Mouse (Mus musculus): ENCODE measurements around the gene Rcor2. TPM values are rescaled to one million over a fixed set of nuclear protein-coding genes. Genes with fewer than 3 reads are reported as not detected.
A peak's percentile ranks its signal among the peaks of the same experiment; 100 is the strongest.

The Rcor2 gene
- polyA plus RNA-seq, 2 experiments from 2014 or later = not detected

DNA sequence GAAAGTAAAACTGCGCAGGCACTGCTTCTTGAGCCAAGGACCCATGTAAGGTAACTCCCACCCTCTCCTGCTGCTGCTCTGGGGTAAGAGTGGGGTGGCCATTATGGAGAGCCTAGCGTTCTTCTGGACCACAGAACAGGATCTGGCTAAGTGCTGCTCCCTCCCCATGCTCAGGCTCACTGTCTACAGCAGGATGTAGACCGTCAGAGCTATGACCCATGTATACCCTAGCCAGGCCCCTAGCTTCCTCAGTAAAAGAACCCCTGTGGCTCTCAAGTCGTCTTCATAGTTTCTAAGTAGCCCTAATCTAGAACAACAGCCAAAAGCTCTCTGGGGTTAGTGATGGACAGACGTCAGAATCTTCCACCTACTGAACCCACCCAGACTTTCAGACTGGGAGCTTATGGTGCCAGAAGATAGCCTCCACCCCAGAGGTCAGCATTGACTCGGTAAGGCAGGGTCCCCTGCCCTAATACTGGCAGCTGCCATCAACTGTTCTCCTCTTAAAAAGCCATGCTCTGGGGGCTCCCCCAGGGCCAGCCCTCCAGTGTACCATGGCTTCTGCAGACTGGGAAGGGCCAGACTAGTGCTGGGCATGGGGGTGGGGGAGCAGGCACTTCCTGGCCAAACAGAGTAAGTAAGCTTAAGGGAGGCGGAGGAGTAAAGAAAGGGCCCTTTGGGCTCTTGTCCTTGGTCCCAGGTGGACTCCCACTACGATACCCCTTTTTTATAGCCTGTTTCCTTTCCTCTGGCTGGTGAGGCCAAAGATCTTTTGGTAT is 27.2 kb downstream of the Rcor2 start:
- ATAC-seq = peak; percentile 63

DNA sequence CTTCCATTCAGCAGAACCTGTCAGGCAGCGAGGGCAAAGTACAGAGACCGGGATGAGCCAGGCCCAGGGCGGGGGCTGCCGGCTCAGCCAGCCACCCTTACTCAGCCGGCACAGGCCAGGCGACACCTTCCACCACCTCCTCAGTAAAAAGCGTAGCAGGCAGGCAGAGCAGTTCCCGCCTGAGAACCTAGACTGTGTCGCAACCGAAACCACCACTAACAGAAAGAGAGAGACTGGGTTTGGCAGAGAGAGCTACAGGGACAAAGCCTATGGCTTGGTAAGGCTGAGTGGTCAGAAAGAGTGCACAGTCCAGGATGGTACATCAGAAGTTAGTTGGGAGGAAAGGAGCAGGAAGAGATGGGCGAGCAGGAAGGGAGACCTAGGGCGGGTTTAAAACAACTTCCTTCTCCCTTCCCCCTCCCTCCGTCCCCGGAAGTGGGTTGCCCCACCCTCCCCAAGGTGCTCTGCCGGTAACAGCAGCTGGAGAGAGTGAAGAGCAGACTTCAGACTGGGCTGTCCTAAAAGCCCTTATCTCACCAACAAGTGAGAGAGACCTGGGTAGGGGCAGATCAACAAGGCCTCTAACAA is 28.0 kb downstream of the Rcor2 start:
- peak; percentile 85 for ATAC-seq

DNA sequence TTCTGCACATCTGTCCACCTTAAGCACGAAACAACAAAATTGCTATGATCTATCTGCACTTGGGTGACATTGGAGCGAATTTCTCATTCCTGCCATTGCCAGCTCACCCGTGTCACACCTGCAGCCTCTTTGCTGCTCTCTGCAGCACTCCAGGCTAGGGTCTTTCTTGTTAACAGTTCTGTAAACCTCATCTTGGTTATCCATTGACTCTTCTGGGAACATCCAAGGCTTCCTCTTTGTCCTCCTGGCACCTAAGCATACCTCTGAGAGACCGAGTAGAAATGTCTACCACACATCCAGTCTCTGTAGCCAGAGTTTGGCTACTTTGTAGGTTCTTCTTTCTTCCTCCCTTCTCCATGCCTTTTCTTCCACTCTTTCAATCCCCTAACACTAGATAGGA is 28.8 kb downstream of the Rcor2 start:
- no peak for ATAC-seq

DNA sequence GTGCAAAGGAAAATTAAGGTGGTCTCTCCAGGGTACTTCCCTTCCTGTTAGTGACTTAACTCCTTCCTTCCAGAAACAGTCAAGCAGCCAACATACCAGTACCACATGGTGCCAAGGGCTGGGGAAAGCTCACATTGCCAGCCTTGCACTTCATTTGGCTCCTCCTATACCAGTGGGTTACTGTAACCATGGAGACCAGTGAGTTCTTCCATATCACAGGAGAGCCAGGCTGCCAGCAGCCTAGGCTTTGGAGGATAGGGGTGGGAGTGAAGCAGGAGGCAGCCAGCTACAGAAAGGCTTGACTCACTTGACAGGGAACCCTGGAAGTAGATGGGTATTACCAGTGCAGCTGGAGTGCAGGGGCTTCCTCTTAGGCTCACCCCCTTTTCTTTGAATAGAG is 31.9 kb downstream of the Rcor2 start:
- no peak for ATAC-seq

DNA sequence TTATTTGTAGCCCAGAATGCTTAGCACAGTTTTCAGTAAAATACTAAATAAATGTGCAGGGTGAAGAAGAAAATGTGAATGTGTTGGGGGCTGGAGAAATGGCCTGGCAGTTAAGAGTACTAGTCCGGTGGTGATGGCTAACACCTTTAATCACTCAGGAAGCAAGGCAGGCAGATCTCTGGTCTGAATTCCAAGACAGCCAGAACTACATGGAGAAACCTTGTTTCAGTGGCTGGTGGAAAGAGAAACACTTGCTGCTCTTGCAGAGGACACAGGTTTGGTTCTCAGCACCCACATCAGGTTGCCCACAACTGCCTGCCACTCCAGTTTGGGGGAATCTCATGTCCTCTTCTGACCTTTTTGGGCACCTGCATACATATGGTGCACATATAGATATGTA is 33.0 kb downstream of the Rcor2 start:
- ATAC-seq = no peak

DNA sequence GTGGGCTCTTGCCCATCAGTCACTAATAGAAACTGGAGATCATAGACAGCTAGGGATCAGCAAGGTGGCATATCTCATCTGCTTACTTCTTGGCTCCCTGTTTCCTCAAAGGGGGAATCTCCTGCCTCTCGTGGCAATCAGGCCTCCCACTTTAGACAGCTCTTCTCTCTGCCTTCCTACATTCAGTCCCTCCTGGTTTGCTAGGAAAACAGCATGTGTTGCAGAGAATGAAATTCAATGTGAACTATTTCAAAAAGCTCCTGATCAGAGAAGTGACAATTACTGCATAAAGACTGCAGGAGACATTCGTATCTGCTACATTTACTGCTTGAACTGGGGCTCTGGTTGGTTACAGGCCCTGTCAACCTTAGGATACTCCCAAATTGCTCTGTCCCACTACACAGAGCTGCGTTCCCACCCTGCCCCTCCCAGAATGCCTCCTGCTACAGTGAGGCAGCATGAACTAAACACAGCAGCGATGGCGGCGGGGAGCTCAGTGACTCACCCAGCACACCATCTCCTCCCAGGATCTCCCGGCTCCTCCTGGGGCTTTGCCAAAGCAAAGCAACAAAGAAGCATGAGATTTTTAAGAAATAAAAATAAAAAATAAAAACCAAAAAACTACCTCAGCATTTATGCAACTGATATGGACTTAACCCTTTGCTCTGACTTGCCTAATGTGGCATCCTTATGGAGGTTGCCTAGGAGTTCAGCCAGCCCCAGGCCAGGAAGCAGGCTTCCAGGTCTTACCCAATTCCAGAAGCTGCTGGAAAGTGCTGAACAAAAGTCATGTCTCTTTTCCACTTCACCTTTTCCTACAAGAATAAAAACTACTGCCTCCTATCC is 34.7 kb downstream of the Rcor2 start:
- ATAC-seq = no peak

DNA sequence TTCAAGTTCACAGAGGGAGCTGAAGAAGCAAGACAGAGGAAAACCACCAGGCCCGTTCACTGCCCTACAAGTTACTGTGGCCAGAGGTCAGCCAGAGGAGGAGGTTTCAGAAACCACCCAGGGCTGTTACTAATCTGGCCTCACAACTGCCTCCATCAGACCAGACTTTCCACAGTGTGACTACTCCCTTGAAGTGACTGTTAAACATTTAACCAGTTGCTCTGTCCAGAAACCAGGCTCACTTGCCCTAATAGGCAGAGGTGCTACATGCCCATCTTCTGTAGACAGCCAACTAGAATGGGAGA is 35.3 kb downstream of the Rcor2 start:
- ATAC-seq = no peak

DNA sequence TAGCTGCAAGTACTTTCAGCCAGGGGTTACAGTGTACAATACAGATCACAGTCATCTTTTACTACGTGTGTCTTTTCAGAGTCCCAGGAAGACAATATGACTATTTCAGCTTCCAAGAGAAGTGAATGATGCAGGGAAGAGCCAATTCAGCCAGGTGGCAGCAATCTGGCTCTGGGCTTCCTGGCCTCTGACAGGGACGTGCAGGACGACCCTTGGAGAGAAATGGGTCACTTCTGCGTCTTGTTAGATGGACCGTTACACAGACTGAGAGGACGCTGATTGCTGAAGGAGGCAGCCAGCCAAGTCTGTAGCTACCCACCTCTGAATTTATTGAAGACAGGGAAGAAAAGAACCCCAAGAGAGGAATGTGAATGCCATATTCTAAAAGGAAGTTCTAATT is 36.7 kb downstream of the Rcor2 start:
- no peak for ATAC-seq

DNA sequence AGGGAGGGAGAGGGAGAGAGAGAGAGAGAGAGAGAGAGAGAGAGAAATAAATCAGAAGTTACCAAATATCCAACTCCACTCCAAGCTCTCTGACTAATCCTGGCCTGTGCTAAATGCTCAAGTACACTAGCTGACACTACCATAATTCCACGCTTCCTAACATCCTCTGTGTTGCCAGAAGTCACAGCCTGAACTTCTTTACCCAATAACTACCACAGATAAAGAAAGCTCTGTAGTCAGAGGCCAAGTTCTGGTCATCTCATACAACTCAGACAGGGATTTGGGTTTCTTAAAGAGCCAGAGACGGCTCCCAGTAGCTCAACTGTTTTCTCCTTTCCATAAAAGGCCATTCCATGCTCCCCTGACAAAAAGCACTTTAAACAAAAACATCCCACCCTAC is 37.7 kb downstream of the Rcor2 start:
- no peak for ATAC-seq

DNA sequence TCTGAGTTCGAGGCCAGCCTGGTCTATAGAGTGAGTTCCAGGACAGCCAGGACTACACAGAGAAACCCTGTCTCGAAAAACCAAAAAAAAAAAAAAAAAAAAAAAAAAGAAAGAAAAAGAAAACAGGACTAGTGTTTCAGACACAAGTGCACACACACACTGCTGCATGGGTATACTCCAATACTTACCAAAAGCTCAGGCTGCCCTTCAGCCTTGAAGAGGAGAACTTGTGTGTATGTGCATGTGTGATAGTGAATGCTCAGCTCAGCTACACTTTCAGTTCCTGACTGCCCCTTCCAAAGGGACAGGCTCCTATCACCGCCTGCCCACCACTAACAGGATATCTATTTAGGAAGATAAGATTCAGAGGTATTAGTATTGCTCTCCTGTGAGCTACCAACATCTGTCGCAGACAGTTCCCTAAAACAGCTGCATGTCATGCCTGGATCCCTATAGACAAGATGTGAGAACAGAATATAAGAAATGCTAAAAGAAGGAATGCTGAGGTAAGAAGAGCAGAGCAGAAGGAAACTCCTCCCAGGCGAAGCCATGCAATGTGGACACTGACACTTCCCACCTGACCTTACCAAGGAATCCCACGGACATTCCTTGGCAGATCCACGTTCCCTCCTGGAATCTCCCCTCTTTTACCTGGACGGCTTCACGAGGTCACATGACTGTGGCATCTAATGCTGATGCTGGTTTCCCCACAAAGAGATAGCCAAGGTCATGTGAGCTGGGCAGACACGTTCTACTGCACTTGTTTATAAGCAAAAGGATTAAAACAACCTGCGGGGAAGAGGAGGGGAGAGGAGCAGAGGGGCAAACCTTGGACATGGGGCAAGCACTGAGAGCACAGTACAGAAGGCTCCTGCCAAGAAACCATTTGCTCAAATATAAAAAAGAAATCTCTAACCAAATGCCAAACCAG is 38.5 kb downstream of the Rcor2 start:
- ATAC-seq = no peak

DNA sequence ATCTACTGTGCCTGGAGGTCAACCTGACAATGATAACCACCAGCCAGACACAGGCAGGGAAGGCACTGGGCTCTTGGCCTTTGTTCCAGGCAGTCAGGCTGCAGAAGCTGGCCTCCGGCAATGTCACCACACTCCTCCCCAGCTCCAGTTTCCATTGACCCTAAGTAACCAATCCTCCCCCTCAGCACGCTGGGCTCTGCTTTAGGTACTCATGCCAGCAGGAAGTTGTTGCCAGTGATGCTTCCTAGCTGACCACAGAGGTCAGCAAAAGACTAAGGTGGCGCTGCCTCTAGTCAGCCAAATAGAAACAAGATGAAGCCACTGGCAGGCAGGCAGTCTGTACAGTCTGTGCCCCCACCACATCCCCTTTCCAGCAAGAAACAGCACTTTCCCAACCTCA is 39.8 kb downstream of the Rcor2 start:
- ATAC-seq = no peak

DNA sequence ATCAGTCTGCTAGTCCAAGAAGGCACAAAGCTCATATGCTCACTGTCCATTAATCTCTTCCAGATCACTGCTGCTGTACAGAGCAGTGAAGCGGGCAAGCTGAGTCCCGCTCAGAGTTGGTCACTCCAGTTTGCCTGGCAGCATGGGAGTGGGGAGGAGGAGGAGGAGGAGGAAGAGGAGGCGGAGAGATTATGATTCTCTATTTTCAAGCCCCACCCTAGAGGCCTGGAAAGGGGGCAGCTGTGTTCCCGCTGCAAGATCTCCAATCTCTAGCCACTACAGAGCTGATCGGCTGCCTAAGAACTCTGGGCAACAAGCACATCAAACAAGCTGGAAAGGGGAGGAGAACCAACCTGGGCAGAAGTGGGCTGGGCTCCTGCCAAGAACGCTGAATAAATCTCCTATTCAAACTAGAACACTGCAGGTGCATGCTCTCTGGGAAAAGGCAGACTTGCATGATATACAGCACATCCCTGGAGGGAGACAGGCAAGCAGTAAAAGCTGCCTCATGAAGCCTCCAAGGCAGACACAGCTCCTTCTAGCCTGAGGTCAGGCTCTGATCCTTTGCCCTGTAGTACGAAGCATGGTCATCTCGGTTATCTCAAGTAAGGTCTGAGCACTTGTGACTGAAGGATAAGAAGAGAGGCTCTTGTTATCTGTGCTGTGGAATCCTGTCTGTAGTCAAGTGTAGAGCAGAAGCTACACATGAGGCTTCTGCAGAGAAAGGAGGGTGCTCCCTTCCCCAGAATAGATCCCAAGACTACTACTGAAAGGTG is 41.1 kb downstream of the Rcor2 start:
- no peak for ATAC-seq

DNA sequence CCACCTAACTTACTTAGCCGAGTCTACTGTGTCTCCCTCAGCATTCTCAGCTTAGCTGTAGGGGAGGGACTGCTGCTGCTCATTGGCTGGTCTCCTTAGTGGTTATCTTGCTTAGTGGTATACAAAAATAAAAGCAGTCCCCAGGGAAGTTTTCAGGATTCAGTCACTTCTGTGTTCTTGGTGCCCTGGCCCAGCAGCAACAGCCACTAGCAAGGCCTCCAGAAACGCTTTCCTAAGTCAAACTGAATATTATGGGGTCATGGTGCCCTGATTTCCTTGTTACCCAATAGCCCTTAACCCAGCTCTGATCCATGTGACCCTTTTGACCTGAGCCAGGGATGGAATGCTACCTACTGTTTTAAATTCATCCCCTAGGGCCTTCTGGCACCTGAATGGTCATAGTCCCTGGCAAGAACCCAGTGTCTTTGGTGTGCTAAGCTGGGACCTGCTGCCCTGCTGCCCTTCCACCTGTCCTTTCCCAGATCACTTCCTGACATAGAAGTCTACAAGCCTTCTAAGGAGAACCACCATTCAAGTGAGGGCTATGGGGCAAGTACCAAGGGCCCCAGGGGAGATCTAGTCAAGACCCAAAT is 42.7 kb downstream of the Rcor2 start:
- ATAC-seq = no peak

DNA sequence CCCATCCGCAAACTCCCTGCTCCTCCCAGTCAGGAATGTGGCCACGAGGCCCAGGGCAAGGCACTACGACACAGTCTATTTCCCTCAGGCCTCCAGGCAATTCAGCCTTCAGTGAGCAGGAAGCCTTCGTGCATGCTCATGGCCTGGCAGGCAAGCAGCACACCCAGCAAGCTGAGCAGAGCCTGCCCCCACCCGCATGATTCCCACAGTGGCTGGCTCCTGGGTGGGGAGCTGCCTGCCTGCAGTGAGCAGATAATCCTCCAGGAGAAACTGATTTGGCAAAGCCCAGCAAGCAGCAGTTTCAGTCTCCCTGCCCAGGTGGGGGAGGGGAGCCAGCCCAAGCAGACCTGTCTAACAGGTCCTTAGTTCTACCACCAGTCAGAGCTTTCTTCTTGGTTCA is 43.6 kb downstream of the Rcor2 start:
- no peak for ATAC-seq

DNA sequence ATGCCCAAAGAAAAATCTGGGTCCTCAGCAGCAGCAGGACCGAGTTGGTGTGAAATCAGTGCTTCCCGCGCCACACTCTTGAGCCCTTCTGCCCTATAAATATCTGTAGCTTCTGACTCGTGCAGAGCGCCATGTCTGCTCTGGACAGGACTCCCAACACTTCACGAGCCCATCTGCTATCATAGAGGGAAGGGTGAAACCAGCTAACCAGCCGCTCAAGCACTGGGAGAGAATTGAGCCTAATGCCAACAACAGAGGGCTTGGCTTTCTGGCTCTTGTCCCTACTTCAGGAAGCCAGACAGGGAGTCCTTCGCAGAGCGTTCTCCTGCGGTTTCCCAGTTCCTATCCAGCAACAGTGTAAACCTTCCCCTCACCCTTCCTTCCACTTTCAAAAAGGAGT is 44.2 kb downstream of the Rcor2 start:
- ATAC-seq = no peak

DNA sequence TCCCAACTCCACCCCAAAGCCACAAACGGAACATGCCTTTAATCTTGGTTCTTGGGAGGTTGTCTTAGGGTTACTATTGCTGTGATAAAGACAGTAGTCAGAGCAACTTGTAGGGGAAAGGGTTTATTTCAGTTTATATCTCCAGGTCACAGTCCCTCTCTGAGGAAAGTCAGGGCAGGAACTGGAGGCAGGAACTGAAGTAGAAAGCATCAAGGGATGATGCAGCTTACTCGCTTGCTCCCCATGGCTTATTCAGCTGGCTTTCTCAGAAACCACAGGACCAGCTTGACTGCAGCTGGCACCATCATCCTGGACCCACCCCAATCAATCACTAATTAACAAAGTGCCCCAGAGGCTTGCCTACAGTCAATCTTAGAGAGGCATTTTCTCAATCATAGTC is 46.5 kb downstream of the Rcor2 start:
- no peak for ATAC-seq

DNA sequence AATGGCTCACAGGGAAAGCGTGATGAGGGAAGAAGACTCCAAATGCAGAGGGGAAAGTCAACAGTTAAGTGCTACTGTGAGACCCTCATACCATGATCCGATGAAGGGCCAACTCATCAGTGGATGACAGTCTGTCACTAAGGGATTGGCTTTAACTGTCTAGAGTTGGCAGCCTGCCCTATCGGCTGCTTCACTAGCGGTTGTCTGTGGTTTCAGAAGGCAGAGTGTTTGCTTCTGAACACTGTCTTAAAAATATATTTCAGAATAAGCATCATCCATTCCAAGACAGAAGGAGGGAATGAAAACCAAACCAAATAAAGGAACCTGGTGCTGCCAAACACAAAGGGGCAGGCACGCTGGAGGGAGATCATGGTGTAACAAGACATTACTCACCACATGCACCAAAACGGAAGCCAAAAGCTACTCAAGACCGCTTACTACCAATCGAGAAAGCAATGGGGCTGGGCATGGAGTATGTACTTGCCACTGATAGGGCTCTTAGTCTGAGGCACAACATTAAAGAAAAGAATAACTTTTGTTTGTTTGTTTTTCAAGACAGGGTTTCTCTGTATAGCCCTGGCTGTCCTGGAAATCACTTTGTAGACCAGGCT is 48.0 kb downstream of the Rcor2 start:
- ATAC-seq = no peak

DNA sequence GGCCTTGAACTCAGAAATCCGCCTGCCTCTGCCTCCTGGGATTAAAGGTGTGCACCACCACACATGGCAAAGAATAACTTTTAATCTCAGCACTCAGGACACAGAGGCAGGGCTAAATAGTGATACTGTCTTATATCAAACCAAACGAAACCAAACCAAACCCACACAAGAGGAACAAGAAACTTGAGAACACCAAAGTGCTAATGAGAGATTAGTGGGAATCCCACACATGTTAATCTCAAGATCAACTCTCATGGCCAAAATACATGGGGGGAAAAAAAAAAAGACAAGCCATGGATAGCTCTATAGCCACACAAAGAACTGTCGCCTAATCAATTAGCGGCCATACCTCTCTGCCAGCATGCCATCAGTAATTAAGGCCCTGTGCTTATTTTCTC is 48.5 kb downstream of the Rcor2 start:
- no peak for ATAC-seq

DNA sequence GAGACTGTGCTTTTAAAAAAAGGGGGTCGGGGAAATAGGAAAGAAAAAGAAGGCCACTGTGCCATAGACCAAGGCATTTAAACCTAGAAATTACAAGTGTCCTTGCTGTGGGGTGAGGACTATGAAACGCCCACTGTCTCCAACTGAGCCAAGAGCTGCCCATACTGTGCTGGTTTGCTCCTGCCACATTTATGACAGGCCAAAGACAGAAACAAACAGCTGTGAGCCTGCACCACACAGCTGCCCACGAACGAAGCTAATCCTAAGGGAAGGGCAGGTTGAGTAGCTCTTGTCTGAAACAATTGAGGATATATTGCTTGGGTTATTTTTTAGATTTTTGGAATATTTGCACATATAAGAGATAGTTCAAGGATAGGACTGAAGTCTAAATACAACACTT is 49.7 kb downstream of the Rcor2 start:
- no peak for ATAC-seq

DNA sequence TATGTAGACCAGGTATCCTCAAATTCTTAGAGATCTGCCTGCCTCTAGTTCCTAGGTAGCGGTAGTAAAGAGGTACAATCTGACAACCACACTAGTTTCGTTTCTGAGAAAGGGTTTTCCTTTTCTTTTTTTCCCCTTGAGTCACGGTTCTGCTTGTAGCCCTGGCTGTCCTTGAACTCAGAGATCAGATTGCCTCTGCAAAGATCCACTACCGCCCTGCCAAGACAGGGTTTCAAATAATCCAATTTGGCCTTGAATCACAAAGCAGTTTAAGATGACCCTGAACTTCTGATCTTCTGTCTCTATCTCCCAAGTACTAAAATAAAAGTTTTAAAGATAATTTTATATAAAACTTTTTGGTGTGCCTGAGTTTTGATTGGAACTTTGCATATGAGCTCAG is 50.6 kb downstream of the Rcor2 start:
- no peak for ATAC-seq

DNA sequence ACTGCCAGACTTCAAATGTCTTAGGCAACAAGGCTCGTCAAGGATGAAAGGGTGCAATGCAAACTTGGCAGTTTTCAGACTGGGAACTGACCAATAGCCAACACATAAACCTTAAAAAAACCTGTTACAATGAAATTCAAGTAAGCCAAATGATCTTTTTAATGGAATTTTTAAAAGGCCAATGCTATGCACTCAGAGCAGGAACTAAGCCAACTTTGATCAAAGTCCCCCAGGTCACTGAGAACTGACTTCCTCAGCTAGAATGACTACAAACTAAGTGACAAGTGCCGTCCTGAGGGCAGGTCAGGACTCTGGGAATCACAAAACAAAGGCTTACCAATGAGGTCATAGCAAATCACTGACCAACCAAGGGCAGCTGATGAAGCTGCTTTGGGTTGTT is 53.1 kb downstream of the Rcor2 start:
- ATAC-seq = no peak

All from activated CD4-positive, CD25-positive, alpha-beta regulatory T cell, adult 4 months (primary cell).